Mouse (Mus musculus): ENCODE measurements at regions not wholly inside any gene's neighbourhood (a gene's known extent, or its start where the extent isn't known, plus 50 kb on each side); places are given as distances from the start of the nearest gene placed in this dataset.
"Not testable (repeated sequence)": the region's sequence is repeated elsewhere in the genome, so short reads cannot be mapped to it uniquely, and the experiment has no call there.

GRCm38 (mm10) chr16:3114473-3115335 is 476.1 kb upstream of the Olfr161 start:
- not testable (repeated sequence) for DNase-seq (ENCODE audit: low read depth)

- peak; percentile 8 for DNase-seq (ENCODE audit: low read depth)
These were observed 475.3 kb upstream of the Olfr161 start for GRCm38 (mm10) chr16:3115336-3116112.

- not testable (repeated sequence) for DNase-seq (ENCODE audit: low read depth)
These were observed 474.7 kb upstream of the Olfr161 start for GRCm38 (mm10) chr16:3116113-3116511.

- not testable (repeated sequence) for DNase-seq (ENCODE audit: low read depth)
These were observed 469.6 kb upstream of the Olfr161 start for GRCm38 (mm10) chr16:3121216-3121615.

- DNase-seq (ENCODE audit: low read depth) = not testable (repeated sequence)
These were observed 468.5 kb upstream of the Olfr161 start for GRCm38 (mm10) chr16:3122145-3122860.

GRCm38 (mm10) chr16:3122861-3123477 is 467.9 kb upstream of the Olfr161 start:
- DNase-seq (ENCODE audit: low read depth) = peak; percentile 2

- DNase-seq (ENCODE audit: low read depth) = not testable (repeated sequence)
These were observed 463.5 kb upstream of the Olfr161 start for GRCm38 (mm10) chr16:3127317-3127716.
